Mouse (Mus musculus): ENCODE measurements around the gene Cyth2.
A peak's percentile ranks its signal among the peaks of the same experiment; 100 is the strongest.

The Cyth2 gene

GRCm38 (mm10) chr7:45813787-45814779 is at the start of gene Cyth2:
TSS of gene Cyth2 (minus strand) at chr7:45814581.
- DNase-seq = peak; percentile 100

GRCm38 (mm10) chr7:45862804-45863203 is 48.4 kb upstream of the Cyth2 start:
- DNase-seq = no peak

- no peak for DNase-seq
Measured at GRCm38 (mm10) chr7:45859008-45859407, 44.6 kb upstream of the Cyth2 start.

- no peak for DNase-seq
Measured at GRCm38 (mm10) chr7:45856950-45857901, 42.8 kb upstream of the Cyth2 start.

- no peak for DNase-seq
Measured at GRCm38 (mm10) chr7:45853089-45853488, 38.7 kb upstream of the Cyth2 start.

GRCm38 (mm10) chr7:45850661-45851060 is 36.3 kb upstream of the Cyth2 start:
- no peak for DNase-seq

GRCm38 (mm10) chr7:45848447-45849027 is 34.2 kb upstream of the Cyth2 start:
- no peak for DNase-seq

- DNase-seq = no peak
Measured at GRCm38 (mm10) chr7:45842950-45843744, 28.8 kb upstream of the Cyth2 start.

- DNase-seq = no peak
Measured at GRCm38 (mm10) chr7:45833924-45834323, 19.5 kb upstream of the Cyth2 start.

- no peak for DNase-seq
Measured at GRCm38 (mm10) chr7:45833148-45833790, 18.9 kb upstream of the Cyth2 start.

- DNase-seq = no peak
Measured at GRCm38 (mm10) chr7:45832428-45832827, 18.0 kb upstream of the Cyth2 start.

- no peak for DNase-seq
Measured at GRCm38 (mm10) chr7:45831128-45831525, 16.7 kb upstream of the Cyth2 start.

GRCm38 (mm10) chr7:45830427-45831127 is 16.2 kb upstream of the Cyth2 start, which contains the start of gene Grwd1:
TSS of gene Grwd1 (minus strand) at chr7:45830944.
- peak; percentile 79 for DNase-seq

GRCm38 (mm10) chr7:45826631-45827030 is 12.2 kb upstream of the Cyth2 start:
- DNase-seq = no peak

GRCm38 (mm10) chr7:45824598-45824997 is 10.2 kb upstream of the Cyth2 start, which contains the start of gene Kcnj14:
TSS of gene Kcnj14 (minus strand) at chr7:45824782.
- DNase-seq = no peak

GRCm38 (mm10) chr7:45820913-45821312 is 6.5 kb upstream of the Cyth2 start:
- DNase-seq = no peak

GRCm38 (mm10) chr7:45819843-45820242 is 5.5 kb upstream of the Cyth2 start:
- DNase-seq = no peak

- no peak for DNase-seq
Measured at GRCm38 (mm10) chr7:45815984-45816351, 1.6 kb upstream of the Cyth2 start.

GRCm38 (mm10) chr7:45815323-45815983 is 1.1 kb upstream of the Cyth2 start:
- no peak for DNase-seq

- DNase-seq = no peak
Measured at GRCm38 (mm10) chr7:45814841-45815240, 460 bp upstream of the Cyth2 start.

All from thymus, postnatal 25 days (tissue).